Mouse (Mus musculus) cortical plate, adult 2 months (tissue): Measurements from ENCODE around the gene Nudc.

Experiments
- CTCF ChIP-seq: fragments of 200-500 bp; IDR thresholded peaks from 2 replicates; pipeline ENCODE4 v1.5.1; 2011; ENCODE audit warnings: mild to moderate bottlenecking, control low read depth, low read length; ENCODE audit not compliant: insufficient read depth; ENCODE audit errors: extremely low read depth
- POLR2A ChIP-seq: fragments of 200-500 bp; IDR thresholded peaks from 2 replicates; pipeline ENCODE4 v1.6.1; 2011; ENCODE audit warnings: mild to moderate bottlenecking, low read length, control low read depth; ENCODE audit not compliant: insufficient read depth; ENCODE audit errors: extremely low read depth

- TF ChIP-seq CTCF = no peak
- peak; percentile 95 for TF ChIP-seq POLR2A
Observed at GRCm38 (mm10) chr4:133574070-133574842, 28.5 kb upstream of the Nudc start, which contains the start of gene Gpatch3.
